Mouse (Mus musculus) left cerebral cortex, postnatal 10 days (tissue): Measurements from ENCODE around the gene Lmntd2. TPM values are rescaled to one million over a fixed set of nuclear protein-coding genes. Genes with fewer than 3 reads are reported as not detected.
A peak's percentile ranks its signal among the peaks of the same experiment; 100 is the strongest.

ENCODE experiments used
- DNase-seq, 2 experiments: peaks; one replicate each; pipeline ENCODE4 v3.0.0; 2021 to 2022; ENCODE audit warnings: low spot score in 2 of 2, mixed read lengths in 1 of 2; ENCODE audit errors: extremely low spot score in 1 of 2
- intact Hi-C: fragments of 180-260 bp; cut with DNase I; formaldehyde crosslinking; loops from one replicate; pipeline ENCODE4 v1.15.1; 2025
- total RNA-seq, 2 experiments: library from RNA; stranded (reverse); gene quantifications; 2 replicates each; pipeline ENCODE4 v1.2.3; 2021

Lmntd2 gene
- total RNA-seq, 2 experiments from 2014 or later = not detected

DNA sequence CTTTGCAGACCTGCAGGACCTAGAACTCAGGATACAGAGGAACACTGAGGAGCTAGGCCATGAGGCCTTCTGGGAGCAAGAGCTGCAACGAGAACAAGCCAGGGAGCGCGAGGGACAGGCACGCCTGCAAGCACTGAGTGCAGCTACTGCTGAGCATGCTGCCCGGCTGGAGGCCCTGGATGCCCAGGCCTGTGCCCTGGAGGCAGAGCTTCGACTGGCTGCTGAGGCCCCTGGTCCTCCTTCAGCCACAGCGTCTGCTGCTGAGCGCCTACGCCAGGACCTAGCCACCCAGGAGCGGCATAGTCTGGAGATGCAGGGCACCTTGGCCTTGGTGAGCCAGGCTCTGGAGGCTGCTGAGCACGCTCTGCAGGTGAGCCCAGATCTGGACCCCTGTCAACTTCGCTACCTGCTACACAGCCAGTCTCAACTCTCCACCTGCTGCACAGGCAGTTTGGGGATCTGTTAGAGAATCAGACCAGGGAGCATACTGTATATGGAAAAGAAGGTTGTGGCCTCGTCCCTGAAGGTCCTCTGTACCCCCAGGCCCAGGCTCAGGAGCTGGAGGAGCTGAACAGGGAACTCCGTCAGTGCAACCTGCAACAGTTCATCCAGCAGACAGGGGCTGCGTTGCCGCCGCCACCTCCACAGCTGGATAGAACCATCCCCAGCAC is 3.6 kb upstream of the Lmntd2 start:
- intact Hi-C loops = no loop called here
- DNase-seq = no peak

DNA sequence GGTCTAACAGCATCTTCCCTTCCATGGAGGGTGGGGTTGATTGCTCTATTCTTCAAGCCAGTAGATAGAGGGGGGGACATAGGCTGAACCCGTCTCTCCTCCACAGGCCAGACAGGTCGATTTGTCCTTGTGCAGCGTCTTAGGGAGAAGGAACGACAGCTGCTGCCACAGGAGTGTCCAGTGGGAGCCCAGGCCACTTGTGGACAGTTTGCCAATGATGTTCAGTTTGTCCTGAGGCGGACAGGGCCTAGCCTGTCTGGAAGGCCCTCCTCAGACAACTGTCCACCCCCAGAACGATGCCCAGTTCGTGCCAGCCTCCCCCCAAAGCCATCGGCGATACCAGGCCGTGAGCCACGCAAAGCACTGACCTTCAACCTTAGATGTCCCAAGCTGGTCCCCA is 3.0 kb upstream of the Lmntd2 start:
- no peak for DNase-seq
- intact Hi-C loops = no loop called here

DNA sequence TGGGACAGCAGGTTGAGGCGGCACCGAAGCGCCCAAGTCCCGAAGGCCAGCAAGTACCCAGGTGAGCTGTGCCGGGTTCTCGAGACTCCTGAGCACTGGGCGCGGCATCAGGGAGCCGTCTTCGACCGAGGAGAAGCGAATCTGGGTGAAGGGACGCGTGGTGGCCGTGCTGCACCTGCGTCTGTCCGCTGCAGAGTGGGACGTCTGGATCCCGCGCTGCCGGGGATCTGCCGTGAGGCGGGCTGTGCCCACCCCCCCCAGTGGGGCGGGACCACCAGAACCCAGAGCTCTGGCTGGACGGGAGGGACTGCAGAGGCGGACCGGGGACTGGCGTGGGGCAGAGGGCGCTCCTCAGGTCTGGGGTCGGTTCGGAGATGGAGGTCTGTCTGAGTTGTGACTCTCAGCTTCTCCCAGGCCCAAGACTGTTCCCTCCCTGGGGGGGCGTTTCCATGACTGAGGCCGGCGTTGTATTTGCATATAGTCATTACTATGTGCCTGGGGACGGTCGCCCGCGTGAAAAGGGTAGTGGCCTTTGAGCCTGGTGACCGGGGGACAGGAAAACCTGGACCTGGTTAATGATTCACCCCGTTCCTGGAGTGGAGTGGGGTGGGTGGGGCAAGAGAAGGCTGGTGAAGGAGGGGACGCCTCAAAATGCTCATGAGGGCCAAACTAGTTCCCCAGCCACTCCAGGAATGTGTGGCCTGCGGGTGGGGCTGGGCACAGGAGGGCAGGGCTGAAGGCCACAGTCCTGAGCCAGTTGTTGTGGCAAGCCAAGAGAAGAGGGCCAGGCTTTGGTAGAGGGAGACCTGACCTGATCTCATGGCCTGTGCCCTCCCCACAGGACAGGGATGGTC is 2.2 kb upstream of the Lmntd2 start:
- peak in 1 of 2 experiments; percentile 56 for DNase-seq
- intact Hi-C loops = no loop called here

DNA sequence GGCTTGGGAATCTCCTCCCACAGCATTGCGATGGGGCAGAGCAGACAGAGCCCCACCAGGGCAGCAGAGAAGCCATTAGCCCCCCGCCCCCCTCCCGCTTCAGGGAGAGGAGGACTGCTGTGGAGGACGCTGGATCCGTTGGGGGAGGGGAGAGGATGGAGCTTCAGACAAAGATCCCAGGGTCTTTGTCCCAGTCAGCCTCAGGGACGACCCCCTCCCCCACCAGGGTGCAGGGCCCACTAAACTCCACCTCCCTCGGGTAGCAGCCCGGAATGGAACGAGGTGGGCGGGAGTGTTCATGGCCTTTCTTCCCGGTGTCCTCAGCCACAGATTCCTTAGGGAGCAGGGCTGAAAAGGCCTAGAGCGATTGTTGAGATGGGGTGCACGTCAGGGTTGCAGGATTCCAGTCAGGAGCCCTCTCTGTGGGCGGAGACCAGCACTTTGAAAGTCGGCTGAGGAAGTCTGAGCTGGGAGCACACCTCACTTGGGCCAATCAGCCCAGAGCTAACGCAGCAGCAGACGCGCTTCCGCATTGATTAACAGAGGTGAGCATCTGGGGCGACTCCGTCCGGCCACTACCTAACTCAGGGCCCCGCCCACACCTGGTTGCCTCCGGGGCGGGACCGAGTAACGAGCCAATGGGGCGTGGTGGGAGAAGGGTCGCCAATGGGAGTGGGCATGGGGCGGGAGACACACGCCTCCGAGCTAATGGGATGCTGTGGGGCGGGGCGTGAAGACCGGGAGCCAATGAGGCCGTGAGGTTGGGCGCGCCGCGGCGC is 1.4 kb upstream of the Lmntd2 start, which contains the start of gene Rassf7:
Rassf7 (plus strand) TSS at position 760 of the 779 bp plus-strand sequence.
- intact Hi-C loops = no loop called here
- peak; percentile 65 to 91 for DNase-seq

DNA sequence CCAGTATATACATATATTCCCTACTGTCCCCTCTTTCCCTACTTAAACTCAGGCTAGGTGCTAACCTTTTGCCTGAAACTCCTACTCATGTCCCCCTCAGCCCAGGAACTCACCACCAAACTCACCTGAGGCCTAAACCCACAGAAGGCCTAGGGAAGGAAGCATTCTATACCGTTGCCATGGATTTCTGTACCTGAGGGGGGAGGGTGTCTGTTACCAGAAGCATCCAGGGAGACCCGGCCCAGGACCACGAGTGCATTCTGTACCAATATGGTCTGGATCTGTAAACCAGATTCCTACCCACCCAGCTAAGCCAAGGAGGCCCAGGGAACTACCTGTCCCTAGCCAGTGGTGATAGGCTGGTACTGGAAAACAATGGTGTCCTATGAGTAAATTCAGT is 430 bp upstream of the Lmntd2 start:
- intact Hi-C loops = no loop called here
- DNase-seq = no peak

DNA sequence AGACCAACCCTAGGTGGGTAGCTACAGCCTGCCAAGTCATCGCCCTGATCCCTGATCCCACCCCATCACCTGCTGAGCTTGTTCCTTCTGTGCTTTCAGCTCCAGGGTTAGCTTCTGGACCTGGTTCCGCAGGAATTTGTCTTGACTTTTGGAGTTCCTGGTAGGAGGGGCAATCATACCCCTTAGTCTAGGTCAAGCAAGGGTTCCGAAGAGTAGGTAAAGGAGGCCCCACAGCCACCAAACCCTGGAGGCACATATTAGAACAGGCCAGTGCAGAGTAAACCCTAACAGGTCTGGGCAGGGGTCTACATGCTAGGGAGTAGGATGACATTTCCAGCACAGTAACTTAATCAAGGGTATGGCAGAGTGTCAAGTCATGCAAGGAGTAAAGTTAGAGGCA is 747 bp downstream of the Lmntd2 start:
- intact Hi-C loops = no loop called here
- DNase-seq = no peak

DNA sequence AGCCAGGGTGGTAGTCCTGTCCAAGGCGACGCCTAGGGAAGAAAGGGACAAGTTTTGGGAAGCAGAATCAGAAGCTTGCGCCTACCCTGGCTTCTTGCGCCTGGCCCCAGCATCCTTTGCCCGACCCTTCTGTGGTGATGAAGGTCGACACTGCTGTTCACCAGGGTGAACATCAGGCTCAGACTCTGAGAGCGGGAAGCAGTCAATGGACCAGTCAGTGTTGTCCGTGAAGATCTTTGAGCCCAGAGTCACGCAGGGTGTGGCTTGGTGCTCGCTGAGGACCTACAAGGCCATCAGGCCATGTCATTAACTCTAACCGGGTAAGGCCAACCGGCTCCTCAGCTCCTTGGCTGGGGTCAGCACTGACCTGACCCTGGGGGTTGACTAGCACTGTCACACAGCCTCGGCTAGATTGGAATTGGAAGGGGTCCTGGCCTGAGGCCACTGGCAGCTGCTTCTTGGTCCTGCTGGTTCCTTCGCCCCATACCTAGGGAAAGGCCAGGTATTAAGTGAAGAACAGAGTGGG is 3.2 kb downstream of the Lmntd2 start:
- intact Hi-C loops = no loop called here
- no peak for DNase-seq

DNA sequence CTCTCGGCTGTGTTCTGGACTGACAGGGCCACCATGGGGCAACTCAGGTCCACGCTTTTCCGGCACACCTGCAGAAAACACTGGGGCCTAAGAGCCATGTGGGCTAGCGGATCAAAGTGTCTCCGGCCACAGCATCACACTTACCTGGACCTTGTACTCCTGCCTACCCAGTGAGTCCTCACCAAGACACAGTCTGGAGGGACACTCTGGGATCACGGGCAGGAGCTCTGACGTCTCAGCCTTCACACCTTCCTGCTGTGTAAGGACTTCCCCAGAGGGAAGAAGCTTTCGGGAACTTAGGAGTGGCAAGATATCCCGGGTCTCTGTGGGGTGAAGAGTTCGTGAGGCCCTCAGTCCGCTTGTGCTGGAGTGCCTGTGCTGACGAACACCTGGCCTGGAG is 3.7 kb downstream of the Lmntd2 start:
- intact Hi-C loops = no loop called here
- DNase-seq = no peak

DNA sequence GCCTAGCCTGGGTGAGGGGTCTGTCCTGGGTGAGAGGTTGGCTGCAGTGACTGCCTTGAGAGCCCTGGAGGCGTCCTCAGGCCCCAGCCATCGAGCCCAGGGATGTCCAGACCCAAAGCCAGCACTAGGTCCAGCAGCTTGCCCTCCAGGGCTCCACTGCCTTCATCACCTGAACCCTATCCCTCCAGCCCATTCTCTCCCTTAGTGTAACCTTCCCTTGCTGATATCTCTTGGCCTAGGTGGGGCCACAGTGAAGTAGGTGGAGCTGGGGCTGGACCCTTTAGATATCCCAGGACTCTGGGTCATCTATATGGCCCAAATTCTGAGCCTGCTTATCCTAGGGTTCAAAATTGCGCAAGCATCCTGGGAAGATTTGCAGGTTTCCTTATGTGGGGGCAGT is 4.4 kb downstream of the Lmntd2 start:
- intact Hi-C loops = no loop called here
- DNase-seq = no peak

DNA sequence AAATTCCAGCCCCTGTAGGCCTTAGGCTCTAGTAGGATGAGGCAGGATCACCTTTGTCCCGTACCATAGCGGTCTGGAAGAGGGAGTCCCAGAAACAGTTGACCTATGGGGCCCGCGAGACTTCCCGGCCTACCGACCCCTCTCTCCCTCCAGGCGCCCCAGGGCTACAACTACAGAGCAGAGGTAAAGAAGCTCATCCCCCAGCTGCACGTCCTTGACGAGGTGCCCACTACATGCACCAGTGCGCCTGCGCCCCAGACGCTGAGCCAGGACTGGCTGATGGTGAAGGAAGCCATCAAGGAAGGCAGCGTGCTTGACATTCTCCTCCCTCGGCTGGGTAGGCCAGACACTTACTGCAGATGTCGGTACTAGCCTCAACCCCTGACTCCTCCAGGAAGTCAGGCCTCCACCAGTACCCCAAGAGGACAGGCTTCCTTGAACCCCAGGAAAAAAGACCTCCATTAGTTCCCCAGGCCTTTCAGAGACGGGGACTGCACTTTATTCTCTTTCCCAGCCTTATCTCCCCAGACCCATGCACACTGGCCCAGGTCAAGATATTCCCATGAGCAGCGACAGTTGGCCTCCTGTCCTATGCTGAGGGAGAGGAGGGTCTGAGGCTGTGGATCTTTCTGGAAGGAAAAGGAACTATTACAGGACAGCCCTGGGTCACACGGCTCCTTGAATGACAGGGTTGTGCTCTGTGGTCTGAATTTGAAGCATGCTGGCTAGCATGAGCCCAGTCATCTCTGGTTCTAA is 7.5 kb downstream of the Lmntd2 start:
- no peak for DNase-seq
- intact Hi-C loops = no loop called here

DNA sequence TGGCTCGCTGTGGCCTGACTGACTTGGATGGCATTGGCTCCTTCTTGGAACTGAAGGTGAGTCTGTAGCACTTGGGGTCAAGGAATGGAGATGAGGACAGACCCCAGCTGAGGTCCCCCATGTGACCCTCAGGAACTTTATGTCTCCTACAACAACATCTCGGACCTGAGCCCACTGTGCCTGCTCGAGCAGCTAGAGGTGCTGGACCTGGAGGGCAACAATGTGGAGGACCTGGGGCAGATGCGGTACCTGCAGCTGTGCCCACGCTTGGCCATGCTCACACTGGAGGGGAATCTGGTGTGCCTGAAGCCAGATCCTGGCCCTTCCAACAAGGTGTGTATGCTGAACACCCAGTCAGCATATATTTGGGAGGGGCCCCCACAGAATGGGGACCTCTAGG is 8.4 kb downstream of the Lmntd2 start:
- no peak for DNase-seq
- intact Hi-C loops = no loop called here

DNA sequence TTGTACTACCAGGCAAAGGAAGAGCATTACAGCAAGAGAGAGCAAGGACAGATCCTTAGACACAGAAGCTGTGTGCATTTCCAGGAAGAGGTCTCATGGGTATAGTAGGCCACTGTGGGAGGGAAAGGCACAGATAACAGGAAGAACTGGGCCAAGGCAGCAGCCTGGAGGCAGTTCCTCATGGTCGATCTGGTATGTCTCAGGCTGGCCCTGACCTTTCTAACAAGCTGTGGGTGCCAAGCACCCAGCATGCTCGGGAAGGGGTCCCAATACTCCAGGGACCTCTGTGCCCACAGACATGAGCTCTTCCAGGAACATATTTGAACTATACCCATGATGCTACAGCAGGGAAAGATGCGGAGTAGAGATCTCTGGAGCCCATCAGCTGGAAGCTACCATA is 9.3 kb downstream of the Lmntd2 start:
- no peak for DNase-seq
- intact Hi-C loops = no loop called here

DNA sequence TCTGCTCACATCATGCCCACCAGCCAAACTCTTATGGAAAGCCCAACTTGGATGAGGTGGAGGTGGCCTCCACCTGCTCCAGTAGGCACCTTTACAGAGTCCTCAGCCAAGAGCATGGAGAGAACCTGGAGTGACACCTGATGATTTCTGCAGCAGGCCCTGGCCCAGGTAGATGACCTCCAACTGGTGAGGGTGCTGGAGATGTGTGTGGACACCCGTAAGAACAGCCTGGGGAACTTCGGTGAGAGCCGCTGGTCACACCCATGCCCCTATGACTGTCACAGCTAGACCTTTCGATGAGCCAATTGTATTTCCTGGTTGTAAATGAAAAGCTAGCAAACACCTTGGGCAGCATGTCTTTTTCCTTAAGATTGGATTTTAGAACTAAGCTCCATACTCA is 15.8 kb downstream of the Lmntd2 start:
- intact Hi-C loops = no loop called here
- no peak for DNase-seq

DNA sequence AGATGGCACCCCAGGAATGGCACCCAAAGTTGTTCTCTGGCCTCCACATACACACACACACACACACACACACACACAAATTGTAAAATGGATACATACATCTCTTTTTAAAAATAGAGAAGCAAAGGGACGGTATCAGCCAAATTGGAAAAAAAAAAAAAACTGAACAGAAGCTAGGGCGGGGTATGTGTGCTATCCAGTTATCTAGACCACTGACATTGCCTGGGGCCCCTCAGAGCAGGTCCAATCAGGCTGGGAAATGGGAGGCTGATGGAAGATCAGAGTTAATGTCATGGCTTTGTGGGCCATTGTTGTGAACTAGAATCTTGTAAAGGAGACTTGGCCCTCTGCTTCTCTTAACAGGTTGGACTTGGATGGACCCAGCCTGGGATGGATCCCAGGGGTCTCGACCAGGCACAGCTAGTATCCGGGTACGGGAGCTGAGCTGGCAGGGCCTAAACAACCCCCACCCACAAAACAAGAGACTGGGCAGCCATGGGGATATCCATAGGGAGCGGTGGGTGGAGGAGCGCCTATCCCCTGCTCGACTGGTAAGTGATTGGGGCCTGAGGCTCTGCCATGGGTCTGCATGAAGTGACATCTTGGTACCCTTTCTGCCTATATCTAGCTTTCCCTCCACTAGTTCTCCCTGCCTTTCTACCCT is 17.1 kb downstream of the Lmntd2 start:
- intact Hi-C loops = no loop called here
- DNase-seq = no peak

DNA sequence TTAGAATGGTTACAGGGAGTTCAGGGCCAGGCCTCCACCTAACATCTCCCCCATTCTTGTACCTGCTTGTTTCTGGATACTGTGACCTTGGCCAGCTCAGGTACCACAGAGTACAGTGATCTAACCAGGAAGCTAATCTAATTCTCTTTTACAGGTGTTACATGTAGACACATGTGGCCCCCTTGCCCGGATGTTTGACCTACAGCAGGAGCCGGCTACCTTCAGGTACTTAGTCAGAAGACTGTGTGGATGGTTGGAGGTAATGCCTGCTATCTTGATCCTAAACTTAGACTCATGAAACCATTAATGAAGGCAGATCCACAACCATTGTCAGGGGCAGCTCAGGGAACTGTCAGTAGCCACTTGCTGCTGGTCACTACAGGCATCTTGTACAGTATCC is 18.1 kb downstream of the Lmntd2 start:
- intact Hi-C loops = no loop called here
- no peak for DNase-seq

DNA sequence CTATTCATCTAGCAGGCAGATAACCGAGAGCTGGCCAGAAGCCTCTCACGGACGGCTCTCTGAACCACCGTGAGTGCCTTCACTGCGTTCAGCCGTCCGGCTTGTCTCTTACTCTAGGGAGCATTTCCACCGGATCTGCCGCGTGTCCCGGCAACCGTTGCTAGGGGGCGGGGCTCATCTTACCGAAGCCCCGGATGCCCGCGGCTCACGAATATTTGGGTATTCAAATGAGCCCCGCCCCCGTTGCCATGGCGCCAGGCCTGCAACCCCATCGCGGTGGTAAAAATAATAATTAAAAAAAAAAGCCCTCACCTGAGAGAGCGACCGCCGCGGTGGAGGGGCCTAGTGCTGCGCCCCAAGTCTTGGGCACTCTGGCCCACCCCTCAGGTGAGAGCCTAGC is 19.1 kb downstream of the Lmntd2 start:
- intact Hi-C loops = no loop called here
- peak; percentile 88 to 95 for DNase-seq

DNA sequence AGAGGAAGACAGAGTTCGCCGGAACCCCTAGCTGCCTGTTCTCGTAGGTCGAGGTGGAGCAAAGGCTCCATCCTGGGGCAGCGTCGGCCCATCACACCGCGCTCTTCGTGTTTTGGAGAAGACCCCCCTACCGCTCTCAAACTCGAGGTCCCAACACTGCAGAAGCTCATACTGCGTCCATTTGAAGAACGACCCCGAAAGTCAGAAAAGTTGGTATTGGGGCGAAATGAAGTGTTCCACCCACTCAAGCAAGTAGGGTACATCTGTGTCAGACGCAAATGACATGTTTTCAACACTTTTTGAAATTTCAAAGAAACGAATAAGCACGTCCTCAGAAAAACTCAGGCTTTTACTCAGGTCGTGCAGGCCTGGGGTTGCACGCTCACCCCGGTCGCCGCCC is 19.5 kb downstream of the Lmntd2 start:
- intact Hi-C loops = no loop called here
- no peak for DNase-seq

DNA sequence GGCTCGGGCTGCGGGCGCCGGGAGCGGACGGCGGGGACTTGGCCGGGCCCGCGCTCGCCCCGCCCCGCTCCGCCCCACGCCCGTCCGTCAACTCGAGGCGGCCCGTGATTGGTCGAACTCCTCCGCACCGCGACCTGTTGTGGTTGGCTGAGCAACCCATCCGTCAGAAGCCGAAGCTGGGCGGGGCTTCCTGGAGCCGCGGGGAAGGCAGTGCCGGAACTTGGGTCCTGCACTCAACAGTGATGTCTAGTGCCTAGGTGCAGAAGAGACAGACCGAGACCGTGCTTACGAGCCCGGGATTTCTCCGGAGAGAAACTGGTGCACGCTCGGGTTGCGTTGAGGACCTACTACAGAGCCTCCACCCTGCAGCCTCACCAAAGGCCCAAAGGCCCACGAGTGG is 19.9 kb downstream of the Lmntd2 start, which contains the start of the genes Hras and Lrrc56:
Hras (minus strand) TSS at position 58 of the 400 bp plus-strand sequence.
Lrrc56 (plus strand) TSS at position 210 of the 400 bp plus-strand sequence.
- intact Hi-C loops = no loop called here
- DNase-seq = peak; percentile 98 to 99
